Mouse (Mus musculus) heart, postnatal 0 days (tissue): ENCODE measurements at regions not wholly inside any gene's neighbourhood (a gene's known extent, or its start where the extent isn't known, plus 50 kb on each side); places are given as distances from the start of the nearest gene placed in this dataset. TPM values are rescaled to one million over a fixed set of nuclear protein-coding genes. Genes with fewer than 3 reads are reported as not detected.

Experiments
- ATAC-seq: fragments of 200-750 bp; cut with Nextera tagmentation; 2 replicates; pipeline ENCODE4 v1.8.0; 2017; ENCODE audit warnings: low read depth, moderate number of reproducible peaks, moderate library complexity; ENCODE audit not compliant: insufficient read depth
- DNase-seq: peaks from one replicate; pipeline ENCODE4 v3.0.0-alpha.2; 2016; ENCODE audit warnings: low spot score
- H3K27ac ChIP-seq: fragments of 300-500 bp; sonication (generic); 2 replicates; pipeline ENCODE4 v1.5.1; 2014; ENCODE audit warnings: low read depth, mild to moderate bottlenecking
- H3K27me3 ChIP-seq: fragments of 300-500 bp; sonication (generic); 2 replicates; pipeline ENCODE4 v1.6.1; 2014; ENCODE audit warnings: low read length, mixed read lengths; ENCODE audit not compliant: control insufficient read depth, insufficient read depth
- H3K36me3 ChIP-seq: fragments of 300-500 bp; sonication (generic); replicated peaks from 2 replicates; pipeline ENCODE4 v1.6.1; 2014; ENCODE audit warnings: low read length, mixed read lengths; ENCODE audit not compliant: control insufficient read depth, insufficient read depth
- H3K4me1 ChIP-seq: fragments of 300-500 bp; sonication (generic); 2 replicates; pipeline ENCODE4 v1.6.1; 2014; ENCODE audit warnings: antibody characterized with exemption; ENCODE audit not compliant: control insufficient read depth, insufficient read depth
- H3K4me2 ChIP-seq: fragments of 300-500 bp; sonication (generic); 2 replicates; pipeline ENCODE4 v1.6.1; 2014; ENCODE audit warnings: low read depth, mild to moderate bottlenecking, low read length, moderate library complexity
- H3K4me3 ChIP-seq: fragments of 300-500 bp; sonication (generic); 2 replicates; pipeline ENCODE4 v1.5.1; 2014; ENCODE audit warnings: low read depth, low read length
- H3K9ac ChIP-seq: fragments of 300-500 bp; sonication (generic); replicated peaks from 2 replicates; pipeline ENCODE4 v1.6.1; 2014; ENCODE audit warnings: low read depth, low read length, mixed read lengths
- H3K9me3 ChIP-seq: fragments of 300-500 bp; sonication (generic); replicated peaks from 2 replicates; pipeline ENCODE4 v1.6.1; 2016; ENCODE audit warnings: low read length; ENCODE audit not compliant: control insufficient read depth
- CTCF ChIP-seq: IDR thresholded peaks from 2 replicates; pipeline ENCODE4 v1.5.1; 2016; ENCODE audit warnings: antibody characterized with exemption, control low read depth, low read depth
- EP300 ChIP-seq: IDR thresholded peaks from 2 replicates; pipeline ENCODE4 v1.6.1; 2016; ENCODE audit warnings: antibody characterized with exemption, low read depth
- WGBS: fragments of 180-500 bp; shearing (Covaris S2); extraction: QIAGEN DNeasy Blood & Tissue Kit; methylation state at CpG from one replicate; pipeline ENCODE4 v1.1.7; 2014; 5-methylcytosine and 5-hydroxymethylcytosine counted together
- microRNA-seq: library from miRNA; unstranded; fragments of <30 nt; microRNA quantifications from one replicate; pipeline ENCODE4, GENCODE M21; 2016

- no peak overlapping the region for H3K27ac ChIP-seq
- ATAC-seq (no peak), DNase-seq (no peak)
- no peak overlapping the region for H3K9ac ChIP-seq
- H3K9me3 ChIP-seq: 0 out of 2 replicates have a peak, but pooled peaks cover 6% of the 10 kb centered on the region
- no peak overlapping the region for H3K4me3 ChIP-seq
- no peak overlapping the region for H3K4me2 ChIP-seq
- 93% methylated on average over 3 of the region's 3 CpGs for WGBS
- no peaks in the 10 kb centered on the region for H3K4me1 ChIP-seq
- TF ChIP-seq EP300 (no peak), CTCF (no peak)
- H3K27me3 ChIP-seq: 0 out of 2 replicates have a peak, but pooled peaks cover 3% of the 10 kb centered on the region
- no peaks in the 10 kb centered on the region for H3K36me3 ChIP-seq
Measured at GRCm38 (mm10) chr11:32878967-32879366, 54.6 kb upstream of the Smim23 start.

Small RNA genes lying in the stretch of these regions (microRNA-seq; reads per million reads assigned to microRNA genes)
- not detected for gene Gm26052
